Mouse (Mus musculus) layer of hippocampus, adult 11-12 months (tissue): ENCODE results near the gene Gm20828.
"Not testable (repeated sequence)": the region's sequence is repeated elsewhere in the genome, so short reads cannot be mapped to it uniquely, and the experiment has no call there.

ENCODE experiments used
- DNase-seq: peaks from one replicate; pipeline ENCODE4 v3.0.0; 2022; ENCODE audit warnings: low spot score

The Gm20828 gene

DNA sequence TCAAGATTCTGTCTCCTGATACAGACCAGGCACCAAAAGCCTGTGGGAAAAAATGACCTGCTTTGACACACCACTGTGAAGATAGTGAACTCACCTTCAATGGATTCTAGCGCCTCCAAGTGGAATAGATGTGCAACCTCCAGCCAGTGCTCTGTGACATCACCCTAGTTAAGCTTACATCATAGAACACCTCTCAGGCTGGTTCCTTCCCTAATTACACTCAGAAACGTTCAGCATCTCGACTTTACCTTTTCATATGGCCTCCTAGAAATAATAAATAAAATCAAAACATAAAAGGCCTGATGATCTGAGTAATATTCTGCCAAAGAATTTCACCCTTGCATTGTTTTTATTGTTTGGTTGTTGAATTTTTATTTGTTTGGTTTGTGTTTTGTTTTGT, at the start of gene Gm20828:
Gene Gm20828 (minus strand): TSS at position 101 of the 400 bp plus-strand sequence.
- DNase-seq = not testable (repeated sequence)
